Mouse (Mus musculus): ENCODE measurements around the gene Tomm7. TPM values are rescaled to one million over a fixed set of nuclear protein-coding genes. Genes with fewer than 3 reads are reported as not detected.
A peak's percentile ranks its signal among the peaks of the same experiment; 100 is the strongest.

Gene Tomm7
- polyA plus RNA-seq, 1 experiment from 2014 or later: 118 TPM

DNA sequence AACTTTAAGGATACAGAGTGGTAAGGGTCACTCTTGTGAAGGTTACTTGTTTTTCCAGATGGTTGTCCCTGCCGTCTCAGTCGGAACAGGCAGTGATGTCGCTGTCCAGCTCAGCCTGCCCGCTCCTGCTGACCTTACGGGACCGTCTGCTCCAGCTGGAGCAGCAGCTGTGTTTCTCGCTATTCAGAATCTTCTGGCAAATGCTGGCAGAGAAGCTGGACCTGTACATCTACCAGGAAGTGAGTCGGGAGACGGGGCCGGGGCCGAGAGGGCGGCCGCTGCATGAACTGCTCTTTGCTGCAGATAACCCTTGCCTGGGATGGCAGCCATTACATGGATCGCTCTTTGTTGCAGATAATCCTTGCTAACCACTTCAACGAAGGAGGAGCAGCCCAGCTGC, 27.3 kb downstream of the Tomm7 start:
- Histone ChIP-seq H3K4me2 (replicated peaks; ENCODE audit: low read depth) (no peak overlapping the region), H3K36me3 (ENCODE audit: control insufficient read depth, insufficient read depth) (peaks cover 60% of the 10 kb centered on the region), H3K27ac (ENCODE audit: low read depth, low read length) (no peak overlapping the region), H3K4me3 (ENCODE audit: low read depth, low read length) (no peak overlapping the region), H3K9me3 (ENCODE audit: control insufficient read depth) (no peaks in the 10 kb centered on the region), H3K27me3 (replicated peaks; ENCODE audit: control insufficient read depth, insufficient read depth, low read length) (no peaks in the 10 kb centered on the region), H3K4me1 (replicated peaks; ENCODE audit: control insufficient read depth, insufficient read depth, low read length) (no peaks in the 10 kb centered on the region), H3K9ac (ENCODE audit: low read depth, low read length) (no peak overlapping the region)
- 94% methylated on average over 15 of the region's 15 CpGs for WGBS
- ATAC-seq: no peak
- no peak for TF ChIP-seq CTCF (IDR thresholded peaks at IDR 0.05; ENCODE audit: low read depth)

DNA sequence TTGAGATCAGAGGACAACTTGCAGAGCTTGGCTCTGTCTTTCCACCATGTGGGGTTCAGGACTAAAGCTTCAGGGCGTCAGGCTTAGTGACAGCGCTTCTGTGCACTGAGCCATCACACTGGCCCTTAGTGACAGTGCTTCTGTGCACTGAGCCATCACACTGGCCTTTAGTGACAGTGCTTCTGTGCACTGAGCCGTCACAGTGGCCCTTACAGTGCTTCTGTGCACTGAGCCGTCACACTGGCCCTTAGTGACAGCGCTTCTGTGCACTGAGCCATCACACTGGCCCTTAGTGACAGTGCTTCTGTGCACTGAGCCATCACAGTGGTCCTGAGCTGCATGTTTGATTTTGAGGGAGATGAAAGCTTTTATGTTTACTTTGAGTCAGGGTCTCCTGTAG, 29.1 kb downstream of the Tomm7 start:
- H3K9me3 ChIP-seq (ENCODE audit: control insufficient read depth): no peaks in the 10 kb centered on the region
- peaks cover 73% of the 10 kb centered on the region for H3K36me3 ChIP-seq (ENCODE audit: control insufficient read depth, insufficient read depth)
- no peak overlapping the region for H3K4me2 ChIP-seq (replicated peaks; ENCODE audit: low read depth)
- H3K4me3 ChIP-seq (ENCODE audit: low read depth, low read length): no peak overlapping the region
- no peak for ATAC-seq
- no peaks in the 10 kb centered on the region for H3K27me3 ChIP-seq (replicated peaks; ENCODE audit: control insufficient read depth, insufficient read depth, low read length)
- WGBS: 91% methylated on average over 5 of the region's 5 CpGs
- no peak for TF ChIP-seq CTCF (IDR thresholded peaks at IDR 0.05; ENCODE audit: low read depth)
- no peaks in the 10 kb centered on the region for H3K4me1 ChIP-seq (replicated peaks; ENCODE audit: control insufficient read depth, insufficient read depth, low read length)
- no peak overlapping the region for H3K9ac ChIP-seq (ENCODE audit: low read depth, low read length)
- no peak overlapping the region for H3K27ac ChIP-seq (ENCODE audit: low read depth, low read length)

DNA sequence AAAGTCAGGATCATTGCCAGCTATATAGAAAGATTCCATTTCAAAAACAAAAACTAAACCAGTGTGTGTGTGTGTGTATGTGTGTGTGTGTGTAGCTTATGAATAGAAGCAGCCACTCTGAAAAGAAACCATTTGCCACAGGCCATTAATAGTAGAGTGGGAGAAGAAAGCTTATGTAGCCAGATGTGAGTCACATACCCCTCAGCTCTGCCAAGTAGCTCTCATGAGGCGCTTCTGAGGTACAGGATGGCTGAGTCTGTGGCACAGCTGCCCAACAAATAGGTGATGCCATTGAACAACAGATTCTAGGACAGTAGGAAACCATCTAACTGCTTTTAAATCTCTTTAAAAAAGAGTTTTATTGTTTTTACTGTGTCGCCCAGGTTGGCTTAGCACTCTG, 51.2 kb downstream of the Tomm7 start:
- no peak overlapping the region for H3K4me2 ChIP-seq (replicated peaks; ENCODE audit: low read depth)
- 98% methylated on average over 2 of the region's 2 CpGs for WGBS

DNA sequence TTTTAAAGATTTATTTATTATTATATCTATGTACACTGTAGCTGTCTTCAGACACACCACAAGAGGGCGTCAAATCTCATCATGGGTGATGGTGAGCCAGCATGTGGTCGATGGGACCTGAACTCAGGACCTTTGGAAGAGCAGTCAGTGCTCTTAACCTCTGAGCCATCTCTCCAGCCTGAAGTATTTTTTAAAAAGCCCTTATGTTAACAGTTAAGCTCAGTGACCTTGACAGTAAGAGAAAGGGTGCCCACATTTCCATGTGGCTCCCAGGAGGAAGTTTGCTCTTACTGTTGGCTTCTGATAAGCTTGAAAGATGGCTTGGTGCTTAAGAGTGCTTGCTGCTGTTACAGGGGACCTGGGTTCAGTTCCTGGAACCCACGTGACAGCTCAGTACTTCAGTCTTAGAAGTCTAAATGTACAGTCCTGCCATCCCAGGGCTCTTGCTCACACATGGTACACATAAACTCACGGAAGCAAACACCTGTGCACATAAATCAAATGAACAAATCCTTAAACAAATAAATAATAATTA, 54.8 kb downstream of the Tomm7 start:
- Histone ChIP-seq H3K4me3 (ENCODE audit: low read depth, low read length) (no peak overlapping the region), H3K4me1 (replicated peaks; ENCODE audit: control insufficient read depth, insufficient read depth, low read length) (no peaks in the 10 kb centered on the region), H3K27me3 (replicated peaks; ENCODE audit: control insufficient read depth, insufficient read depth, low read length) (no peaks in the 10 kb centered on the region), H3K9me3 (ENCODE audit: control insufficient read depth) (no peaks in the 10 kb centered on the region), H3K36me3 (ENCODE audit: control insufficient read depth, insufficient read depth) (peaks cover 4% of the 10 kb centered on the region), H3K4me2 (replicated peaks; ENCODE audit: low read depth) (no peak overlapping the region; the same call in 1 of the 2 replicates), H3K27ac (ENCODE audit: low read depth, low read length) (no peak overlapping the region), H3K9ac (ENCODE audit: low read depth, low read length) (no peak overlapping the region)
- peak; percentile 5; the same call in 1 of the 2 replicates for TF ChIP-seq CTCF (IDR thresholded peaks at IDR 0.05; ENCODE audit: low read depth)
- 81% methylated on average over 4 of the region's 4 CpGs for WGBS
- ATAC-seq: no peak

More for the DNA sequence above, 51.2 kb downstream of the Tomm7 start:
- Histone ChIP-seq H3K36me3 (ENCODE audit: control insufficient read depth, insufficient read depth) (peaks cover 31% of the 10 kb centered on the region), H3K9ac (ENCODE audit: low read depth, low read length) (no peak overlapping the region), H3K27me3 (replicated peaks; ENCODE audit: control insufficient read depth, insufficient read depth, low read length) (no peaks in the 10 kb centered on the region), H3K4me3 (ENCODE audit: low read depth, low read length) (no peak overlapping the region), H3K27ac (ENCODE audit: low read depth, low read length) (no peak overlapping the region), H3K4me1 (replicated peaks; ENCODE audit: control insufficient read depth, insufficient read depth, low read length) (no peaks in the 10 kb centered on the region), H3K9me3 (ENCODE audit: control insufficient read depth) (no peaks in the 10 kb centered on the region)
- no peak for ATAC-seq
- TF ChIP-seq CTCF (IDR thresholded peaks at IDR 0.05; ENCODE audit: low read depth): no peak

Other genes starting within 250 kb of the Tomm7 start
- gene Srpk2, start 159.5 kb downstream of the Tomm7 start, polyA plus RNA-seq (2015; fragmentation: Nextera tagmentation; extraction: Ambion mirVana): 21.3 and 28.5 TPM in 2 replicates
- gene Pus7, start 60.5 kb downstream of the Tomm7 start, polyA plus RNA-seq (2015; fragmentation: Nextera tagmentation; extraction: Ambion mirVana): 5.8 and 6.1 TPM in 2 replicates
- gene Rint1, start 56.5 kb downstream of the Tomm7 start, polyA plus RNA-seq (2015; fragmentation: Nextera tagmentation; extraction: Ambion mirVana): 12.4 and 14.7 TPM in 2 replicates
- gene Fam126a, start 186.5 kb upstream of the Tomm7 start, polyA plus RNA-seq (2015; fragmentation: Nextera tagmentation; extraction: Ambion mirVana): 4.9 and 5.0 TPM in 2 replicates

All from intestine, postnatal 0 days (tissue).